ENCODE assay signal across 17 mouse cellular contexts in genomic region chr14:124606036-124606711, GRCm38 (mm10).
A peak's percentile ranks its signal among the peaks of the same experiment; 100 is the strongest.
DNase-seq lines count a peak whose midpoint lies in the region; TF ChIP-seq lines count a peak whose summit lies in the region.
"Had no signal": no experiment of that assay in that cellular context is flagged by ENCODE, and none has a peak within 500 bp of the region (broad histone marks: within the 10 kb centered on the region; RNA-seq: fewer than 3 reads in every experiment).

No protein-coding gene starts in this region.

- no peak for TF ChIP-seq POLR2A in cerebellum, adult 2 months (IDR thresholded peaks at IDR 0.05; ENCODE audit: borderline replicate concordance, insufficient read depth, low read length)

- intact Hi-C loops in left cerebral cortex, adult 2 months (cut with DNase I): no loop called here

- DNase-seq in left cerebral cortex, adult 2 months (ENCODE audit: extremely low spot score in 1 of 2, low spot score in 2 of 2): no peak
- no peak for DNase-seq in left cerebral cortex, adult 18-20 months (ENCODE audit: low spot score in 2 of 2)
- DNase-seq in cerebellum, adult 2 months: peak; percentile 72 to 87
- DNase-seq in cerebellum, postnatal 36 days: peak; percentile 54 to 74
- DNase-seq in layer of hippocampus, postnatal 25 days (ENCODE audit: extremely low spot score in 1 of 2, low spot score in 1 of 2): peak; percentile 10 to 29
- DNase-seq in testis, postnatal 14 days (ENCODE audit: low spot score): no peak
- DNase-seq in c-Kit-positive CD71-positive TER-119-positive erythroid progenitor cells, embryonic 14.5 days (ENCODE audit: low spot score): no peak
- DNase-seq: gastrocnemius, adult 2 months; kidney, adult 2 months; kidney, postnatal 4 days; lung, postnatal 36 days; thymus, postnatal 4 days had no signal

- no peak; the same call in 1 of the 2 replicates for TF ChIP-seq CTCF in left cerebral cortex, adult 2 months (IDR thresholded peaks at IDR 0.05)
- no peak for TF ChIP-seq CTCF in cerebellum, adult 2 months (IDR thresholded peaks at IDR 0.05; ENCODE audit: borderline replicate concordance, insufficient read depth, low read depth, low read length)

- WGBS in cerebellum, adult 2 months: 8% methylated on average over 2 of the region's 2 CpGs

- peaks cover 11% of the 10 kb centered on the region for H3K4me1 ChIP-seq in cerebellum, adult 2 months (ENCODE audit: control insufficient read depth, insufficient read depth, low read length)
- H3K4me1 ChIP-seq: limb, embryonic 12.5 days; midbrain, embryonic 12.5 days; stomach, embryonic 15.5 days had no signal

- no peaks in the 10 kb centered on the region for H3K27me3 ChIP-seq in cerebellum, adult 2 months (ENCODE audit: control insufficient read depth, insufficient read depth, low read length)
- H3K27me3 ChIP-seq: CH12.LX; limb, embryonic 12.5 days; midbrain, embryonic 12.5 days; stomach, embryonic 15.5 days had no signal

- H3K27ac ChIP-seq in left cerebral cortex, adult 2 months: peak overlapping the region; percentile 42
- peak overlapping the region; percentile 52; the same call in 1 of the 2 replicates for H3K27ac ChIP-seq in cerebellum, adult 2 months (ENCODE audit: insufficient read depth, low read length)
- H3K27ac ChIP-seq: gastrocnemius, adult 2 months; limb, embryonic 12.5 days; midbrain, embryonic 12.5 days; stomach, embryonic 15.5 days had no signal

- no peak overlapping the region for H3K4me3 ChIP-seq in left cerebral cortex, adult 2 months
- no peak overlapping the region for H3K4me3 ChIP-seq in cerebellum, adult 2 months (replicated peaks; ENCODE audit: insufficient read depth, low read depth, low read length)
- H3K4me3 ChIP-seq: erythroblast, embryonic 14.5 days; gastrocnemius, adult 2 months; limb, embryonic 12.5 days; midbrain, embryonic 12.5 days; stomach, embryonic 15.5 days had no signal

Comparison
In these comparisons a context has a peak if more than half of its experiments do, and no peak if none do; other contexts are left out.
1. DNase-seq: peak in cerebellum, adult 2 months (2 of 2), cerebellum, postnatal 36 days (2 of 2) and layer of hippocampus, postnatal 25 days (2 of 2); none in left cerebral cortex, adult 2 months (0 of 2), left cerebral cortex, adult 18-20 months (0 of 2), testis, postnatal 14 days (single experiment) and c-Kit-positive CD71-positive TER-119-positive erythroid progenitor cells, embryonic 14.5 days (single experiment).